Mouse (Mus musculus) gastrocnemius, adult 8-10 months (tissue): ENCODE data around the gene Traf3ip3. TPM values are rescaled to one million over a fixed set of nuclear protein-coding genes. Genes with fewer than 3 reads are reported as not detected.

ENCODE experiments used
- DNase-seq, 2 experiments: peaks; one replicate each; pipeline ENCODE4 v3.0.0; 2022; ENCODE audit warnings: low spot score in 2 of 2
- total RNA-seq, 4 experiments: library from RNA; stranded (reverse); gene quantifications; 2 replicates each; pipeline ENCODE4 v1.2.4; 2022

Traf3ip3 gene
- total RNA-seq, result 1 to 10 TPM in 1 of 4 experiments, under 1 TPM in 3; 0.48 to 2.0 (median 0.74) TPM

GRCm38 (mm10) chr1:193201383-193201778, at the start of gene Traf3ip3:
TSS of gene Traf3ip3 (minus strand) at chr1:193201703.
- DNase-seq, result no peak

GRCm38 (mm10) chr1:193250026-193250425, 48.5 kb upstream of the Traf3ip3 start:
- no peak for DNase-seq

GRCm38 (mm10) chr1:193244235-193244634, 42.7 kb upstream of the Traf3ip3 start:
- no peak for DNase-seq

GRCm38 (mm10) chr1:193243571-193244193, 42.2 kb upstream of the Traf3ip3 start:
- DNase-seq, result no peak

GRCm38 (mm10) chr1:193242863-193243262, 41.4 kb upstream of the Traf3ip3 start:
- no peak for DNase-seq

GRCm38 (mm10) chr1:193242238-193242637, 40.7 kb upstream of the Traf3ip3 start:
- peak; percentile 83 to 86 for DNase-seq

- no peak for DNase-seq
Observed at GRCm38 (mm10) chr1:193241436-193241835, 39.9 kb upstream of the Traf3ip3 start.

GRCm38 (mm10) chr1:193238426-193238825, 36.9 kb upstream of the Traf3ip3 start:
- DNase-seq, result no peak

GRCm38 (mm10) chr1:193234930-193235329, 33.4 kb upstream of the Traf3ip3 start:
- no peak for DNase-seq

GRCm38 (mm10) chr1:193234130-193234645, 32.7 kb upstream of the Traf3ip3 start:
- no peak for DNase-seq

GRCm38 (mm10) chr1:193232732-193233131, 31.2 kb upstream of the Traf3ip3 start:
- no peak for DNase-seq

GRCm38 (mm10) chr1:193230935-193231334, 29.4 kb upstream of the Traf3ip3 start:
- no peak for DNase-seq

- DNase-seq, result no peak
Observed at GRCm38 (mm10) chr1:193230531-193230930, 29.0 kb upstream of the Traf3ip3 start.

GRCm38 (mm10) chr1:193229570-193229969, 28.1 kb upstream of the Traf3ip3 start:
- DNase-seq, result no peak

- no peak for DNase-seq
Observed at GRCm38 (mm10) chr1:193227537-193227936, 26.0 kb upstream of the Traf3ip3 start.

- DNase-seq, result no peak
Observed at GRCm38 (mm10) chr1:193226724-193227522, 25.4 kb upstream of the Traf3ip3 start.

- DNase-seq, result no peak
Observed at GRCm38 (mm10) chr1:193226114-193226513, 24.6 kb upstream of the Traf3ip3 start.

GRCm38 (mm10) chr1:193225531-193225930, 24.0 kb upstream of the Traf3ip3 start:
- DNase-seq, result no peak

GRCm38 (mm10) chr1:193220408-193220807, 18.9 kb upstream of the Traf3ip3 start:
- DNase-seq, result no peak

- no peak for DNase-seq
Observed at GRCm38 (mm10) chr1:193216000-193216399, 14.5 kb upstream of the Traf3ip3 start.

GRCm38 (mm10) chr1:193214053-193214452, 12.6 kb upstream of the Traf3ip3 start:
- DNase-seq, result no peak

- DNase-seq, result no peak
Observed at GRCm38 (mm10) chr1:193211371-193211770, 9.9 kb upstream of the Traf3ip3 start.

GRCm38 (mm10) chr1:193208178-193208577, 6.7 kb upstream of the Traf3ip3 start:
- no peak for DNase-seq
